Mouse (Mus musculus) G1E (cell line): ENCODE data around the gene Hmga1b.

Source experiments
- CTCF ChIP-seq: IDR thresholded peaks from 2 replicates; pipeline ENCODE4 v1.5.1; 2012; ENCODE audit warnings: low read depth, low read length, inconsistent platforms, mixed read lengths
- GATA1 ChIP-seq: IDR thresholded peaks from 2 replicates; pipeline ENCODE4 v1.6.1; 2012; ENCODE audit warnings: borderline replicate concordance, low read length, inconsistent platforms, mixed read lengths
- GATA2 ChIP-seq: IDR thresholded peaks from 2 replicates; pipeline ENCODE4 v1.6.1; 2012; ENCODE audit warnings: low read depth, low read length, inconsistent platforms, borderline replicate concordance
- POLR2AphosphoS5 ChIP-seq: IDR thresholded peaks from 2 replicates; pipeline ENCODE4 v1.6.1; 2012; ENCODE audit warnings: low read depth, low read length, inconsistent platforms; ENCODE audit not compliant: insufficient replicate concordance
- TAL1 ChIP-seq: conservative IDR thresholded peaks from 2 replicates; pipeline ENCODE4 v1.6.1; 2012; ENCODE audit warnings: low read depth, low read length, inconsistent platforms, mixed read lengths

GRCm38 (mm10) chr11:120747974-120748373 lies 14.6 kb upstream of the Hmga1b start:
- TF ChIP-seq CTCF: no peak
- no peak for TF ChIP-seq GATA2
- TF ChIP-seq POLR2AphosphoS5: no peak
- no peak for TF ChIP-seq TAL1
- no peak for TF ChIP-seq GATA1
